Mouse (Mus musculus) testis, adult 2 months (tissue): ENCODE measurements at regions not wholly inside any gene's neighbourhood (a gene's known extent, or its start where the extent isn't known, plus 50 kb on each side); places are given as distances from the start of the nearest gene placed in this dataset.

ENCODE experiments used
- CTCF ChIP-seq: fragments of 200-500 bp; IDR thresholded peaks from 2 replicates; pipeline ENCODE4 v1.5.1; 2012; ENCODE audit warnings: low read depth, mild to moderate bottlenecking, inconsistent platforms, low read length, moderate library complexity; ENCODE audit not compliant: control insufficient read depth, insufficient read depth, insufficient replicate concordance
- POLR2A ChIP-seq: fragments of 200-500 bp; IDR thresholded peaks from 2 replicates; pipeline ENCODE4 v1.6.1; 2012; ENCODE audit warnings: low read depth, mild to moderate bottlenecking, inconsistent platforms, low read length, moderate library complexity; ENCODE audit not compliant: control insufficient read depth

DNA sequence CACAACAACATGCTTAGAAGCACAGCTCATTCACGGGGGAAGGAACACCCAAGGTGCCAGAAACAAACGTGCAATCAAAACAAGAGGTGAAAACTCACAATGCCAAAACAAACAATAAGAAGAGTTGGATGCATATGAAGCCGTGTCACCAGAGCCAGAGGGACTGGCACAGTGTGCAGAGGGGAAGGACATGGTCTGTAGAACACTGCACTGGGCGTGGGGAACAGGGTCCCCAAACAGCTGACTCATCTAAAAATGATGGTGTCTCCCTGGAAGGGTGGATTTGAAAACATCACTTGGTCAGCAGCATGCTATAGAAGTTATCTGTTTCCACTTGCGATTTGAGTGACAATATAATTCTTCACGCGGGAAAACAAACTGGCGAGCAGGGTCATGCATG, 256.2 kb upstream of the Slc24a5 start:
- TF ChIP-seq CTCF (no peak), POLR2A (no peak)
